Mouse (Mus musculus) large intestine, adult 2 months (tissue): ENCODE results near the gene Rasgef1b. TPM values are rescaled to one million over a fixed set of nuclear protein-coding genes. Genes with fewer than 3 reads are reported as not detected.
A peak's percentile ranks its signal among the peaks of the same experiment; 100 is the strongest.

ENCODE experiments used
- DNase-seq: peaks from one replicate; pipeline ENCODE4 v3.0.0-alpha.2; 2012; ENCODE audit warnings: low read depth, low spot score
- WGBS: fragments of 180-500 bp; shearing (Covaris S2); methylation state at CpG from one replicate; pipeline ENCODE4 v1.1.7; 2018; 5-methylcytosine and 5-hydroxymethylcytosine counted together
- polyA plus RNA-seq: library from polyadenylated mRNA; depleted of rRNA; stranded (reverse); fragments of >200 nt; gene quantifications from 2 replicates; pipeline ENCODE4 v1.2.3, GENCODE M21; 2012

The Rasgef1b gene
- polyA plus RNA-seq, 1 experiment = 5.1 TPM

- no peak for DNase-seq
- WGBS = 38% methylated on average over 5 of the region's 5 CpGs
Observed at GRCm38 (mm10) chr5:99715281-99715744, 13.6 kb downstream of the Rasgef1b start.

- DNase-seq = no peak
- 85% methylated on average over 2 of the region's 2 CpGs for WGBS
Observed at GRCm38 (mm10) chr5:99711947-99712346, 16.9 kb downstream of the Rasgef1b start.

- WGBS = 28% methylated on average over 6 of the region's 6 CpGs
- DNase-seq = no peak
Observed at GRCm38 (mm10) chr5:99708706-99709105, 20.2 kb downstream of the Rasgef1b start.

GRCm38 (mm10) chr5:99707261-99707660, 21.6 kb downstream of the Rasgef1b start:
- 33% methylated on average over 6 of the region's 6 CpGs for WGBS
- no peak for DNase-seq

- WGBS = 89% methylated on average over 5 of the region's 5 CpGs
- DNase-seq = no peak
Observed at GRCm38 (mm10) chr5:99701811-99702210, 27.1 kb downstream of the Rasgef1b start.

GRCm38 (mm10) chr5:99694712-99695360, 34.0 kb downstream of the Rasgef1b start:
- WGBS = 79% methylated on average over 13 of the region's 13 CpGs
- no peak for DNase-seq

- 53% methylated on average over 7 of the region's 7 CpGs for WGBS
- DNase-seq = no peak
Observed at GRCm38 (mm10) chr5:99689909-99690308, 39.0 kb downstream of the Rasgef1b start.

- DNase-seq = no peak
- WGBS = 46% methylated on average over 6 of the region's 6 CpGs
Observed at GRCm38 (mm10) chr5:99687894-99688293, 41.0 kb downstream of the Rasgef1b start.

GRCm38 (mm10) chr5:99684023-99684422, 44.8 kb downstream of the Rasgef1b start:
- DNase-seq = no peak
- WGBS = 27% methylated on average over 2 of the region's 2 CpGs

GRCm38 (mm10) chr5:99669971-99670571, 58.8 kb downstream of the Rasgef1b start:
- no peak for DNase-seq
- WGBS = 54% methylated on average over 9 of the region's 9 CpGs

GRCm38 (mm10) chr5:99656024-99656423, 72.8 kb downstream of the Rasgef1b start:
- WGBS = 36% methylated on average over 5 of the region's 5 CpGs

GRCm38 (mm10) chr5:99652931-99653330, 75.9 kb downstream of the Rasgef1b start:
- DNase-seq = no peak
- WGBS = 54% methylated on average over 10 of the region's 10 CpGs

More at GRCm38 (mm10) chr5:99656024-99656423, 72.8 kb downstream of the Rasgef1b start:
- no peak for DNase-seq

- DNase-seq = no peak
- WGBS = 83% methylated on average over 6 of the region's 6 CpGs
Observed at GRCm38 (mm10) chr5:99641407-99641806, 87.5 kb downstream of the Rasgef1b start.

- WGBS = 40% methylated on average over 7 of the region's 7 CpGs
Observed at GRCm38 (mm10) chr5:99636575-99636974, 92.3 kb downstream of the Rasgef1b start.

GRCm38 (mm10) chr5:99634010-99634541, 94.8 kb downstream of the Rasgef1b start:
- WGBS = 64% methylated on average over 8 of the region's 8 CpGs
- DNase-seq = no peak

More at GRCm38 (mm10) chr5:99636575-99636974, 92.3 kb downstream of the Rasgef1b start:
- DNase-seq = no peak

- 54% methylated on average over 1 of the region's 1 CpGs for WGBS
- no peak for DNase-seq
Observed at GRCm38 (mm10) chr5:99633548-99633947, 95.3 kb downstream of the Rasgef1b start.

GRCm38 (mm10) chr5:99632649-99633310, 96.1 kb downstream of the Rasgef1b start:
- 35% methylated on average over 11 of the region's 11 CpGs for WGBS

GRCm38 (mm10) chr5:99630087-99630486, 98.8 kb downstream of the Rasgef1b start:
- no peak for DNase-seq
- 78% methylated on average over 7 of the region's 7 CpGs for WGBS

More at GRCm38 (mm10) chr5:99632649-99633310, 96.1 kb downstream of the Rasgef1b start:
- DNase-seq = no peak

- WGBS = 23% methylated on average over 3 of the region's 3 CpGs
Observed at GRCm38 (mm10) chr5:99625603-99626002, 103.3 kb downstream of the Rasgef1b start.

GRCm38 (mm10) chr5:99620771-99621170, 108.1 kb downstream of the Rasgef1b start:
- WGBS = 74% methylated on average over 5 of the region's 5 CpGs
- DNase-seq = no peak

More at GRCm38 (mm10) chr5:99625603-99626002, 103.3 kb downstream of the Rasgef1b start:
- DNase-seq = peak; percentile 14
